Mouse (Mus musculus): ENCODE data around the gene Olfr835. TPM values are rescaled to one million over a fixed set of nuclear protein-coding genes. Genes with fewer than 3 reads are reported as not detected.

Olfr835 gene
- not detected in 2 replicates for polyA plus RNA-seq (2012; rRNA removed)
- not detected in 2 replicates for polyA plus RNA-seq (2014; fragmentation: Nextera tagmentation; extraction: Ambion mirVana)

- Histone ChIP-seq H3K4me2 (replicated peaks; ENCODE audit: low read depth, low read length, severe bottlenecking) (no peak within 1 kb of the TSS), H3K36me3 (ENCODE audit: control insufficient read depth, insufficient read depth, low read length) (no peaks in the 10 kb centered on the region), H3K27me3 (ENCODE audit: control insufficient read depth, insufficient read depth, low read length) (no peaks in the 10 kb centered on the region), H3K4me3 (replicated peaks; ENCODE audit: low read length) (no peak within 1 kb of the TSS), H3K9ac (ENCODE audit: low read depth, low read length, severe bottlenecking) (no peak within 1 kb of the TSS), H3K4me1 (ENCODE audit: control insufficient read depth, insufficient read depth, low read length) (no peaks in the 10 kb centered on the region), H3K9me3 (ENCODE audit: control insufficient read depth, low read length) (no peaks in the 10 kb centered on the region), H3K27ac (replicated peaks; ENCODE audit: low read depth, low read length) (no peak within 1 kb of the TSS)
- ATAC-seq (ENCODE audit: low FRiP score, low read depth) (no peak), DNase-seq (ENCODE audit: low spot score) (no peak)
- no peak for TF ChIP-seq POLR2A (IDR thresholded peaks at IDR 0.05; ENCODE audit: borderline replicate concordance, extremely low read depth, insufficient read depth, insufficient read length)
- WGBS = 49% methylated on average over 1 of the region's 1 CpGs
These were observed at the start of gene Olfr835 for GRCm38 (mm10) chr9:19032435-19032834. Gene Olfr835 (plus strand): TSS chr9:19032735.

GRCm38 (mm10) chr9:18987690-18988089 lies 44.8 kb upstream of the Olfr835 start, which contains the start of gene Olfr834:
Gene Olfr834 (plus strand): TSS chr9:18987990.
- no peaks in the 10 kb centered on the region; the same call in 1 of the 2 replicates for H3K9me3 ChIP-seq (ENCODE audit: control insufficient read depth, low read length)
- ATAC-seq (ENCODE audit: low FRiP score, low read depth) (no peak), DNase-seq (ENCODE audit: low spot score) (no peak)
- H3K36me3 ChIP-seq (ENCODE audit: control insufficient read depth, insufficient read depth, low read length) = no peaks in the 10 kb centered on the region
- no peak within 1 kb of the TSS for H3K9ac ChIP-seq (ENCODE audit: low read depth, low read length, severe bottlenecking)
- H3K27me3 ChIP-seq (ENCODE audit: control insufficient read depth, insufficient read depth, low read length) = no peaks in the 10 kb centered on the region
- H3K4me2 ChIP-seq (replicated peaks; ENCODE audit: low read depth, low read length, severe bottlenecking) = no peak within 1 kb of the TSS
- no peaks in the 10 kb centered on the region for H3K4me1 ChIP-seq (ENCODE audit: control insufficient read depth, insufficient read depth, low read length)
- WGBS = 78% methylated on average over 3 of the region's 3 CpGs
- H3K27ac ChIP-seq (replicated peaks; ENCODE audit: low read depth, low read length) = no peak within 1 kb of the TSS
- no peak within 1 kb of the TSS for H3K4me3 ChIP-seq (replicated peaks; ENCODE audit: low read length)
- no peak for TF ChIP-seq POLR2A (IDR thresholded peaks at IDR 0.05; ENCODE audit: borderline replicate concordance, extremely low read depth, insufficient read depth, insufficient read length)

GRCm38 (mm10) chr9:19084986-19085385 lies 52.5 kb downstream of the Olfr835 start:
- no peaks in the 10 kb centered on the region for H3K27me3 ChIP-seq (ENCODE audit: control insufficient read depth, insufficient read depth, low read length)
- 28% methylated on average over 3 of the region's 3 CpGs for WGBS
- H3K9me3 ChIP-seq (ENCODE audit: control insufficient read depth, low read length) = no peaks in the 10 kb centered on the region
- ATAC-seq (ENCODE audit: low FRiP score, low read depth) (no peak), DNase-seq (ENCODE audit: low spot score) (no peak)
- no peaks in the 10 kb centered on the region for H3K4me1 ChIP-seq (ENCODE audit: control insufficient read depth, insufficient read depth, low read length)
- H3K36me3 ChIP-seq (ENCODE audit: control insufficient read depth, insufficient read depth, low read length) = no peaks in the 10 kb centered on the region
- no peak overlapping the region for H3K27ac ChIP-seq (replicated peaks; ENCODE audit: low read depth, low read length)
- H3K4me2 ChIP-seq (replicated peaks; ENCODE audit: low read depth, low read length, severe bottlenecking) = no peak overlapping the region
- TF ChIP-seq POLR2A (IDR thresholded peaks at IDR 0.05; ENCODE audit: borderline replicate concordance, extremely low read depth, insufficient read depth, insufficient read length) = no peak
- no peak overlapping the region for H3K9ac ChIP-seq (ENCODE audit: low read depth, low read length, severe bottlenecking)
- H3K4me3 ChIP-seq (replicated peaks; ENCODE audit: low read length) = no peak overlapping the region

Other genes with a start within 250 kb of the Olfr835 start
- not detected in 2 replicates for gene Olfr828, start 213.2 kb upstream of the Olfr835 start, polyA plus RNA-seq (2012; rRNA removed)
- gene Olfr828, start 213.2 kb upstream of the Olfr835 start, polyA plus RNA-seq (2014; fragmentation: Nextera tagmentation; extraction: Ambion mirVana) = not detected in 2 replicates
- gene Olfr829, start 177.8 kb upstream of the Olfr835 start, polyA plus RNA-seq (2012; rRNA removed) = not detected in 2 replicates
- gene Olfr829, start 177.8 kb upstream of the Olfr835 start, polyA plus RNA-seq (2014; fragmentation: Nextera tagmentation; extraction: Ambion mirVana) = not detected in 2 replicates
- not detected in 2 replicates for gene Olfr830, start 158.0 kb upstream of the Olfr835 start, polyA plus RNA-seq (2012; rRNA removed)
- gene Olfr830, start 158.0 kb upstream of the Olfr835 start, polyA plus RNA-seq (2014; fragmentation: Nextera tagmentation; extraction: Ambion mirVana) = not detected in 2 replicates
- not detected in 2 replicates for gene Olfr832, start 95.6 kb upstream of the Olfr835 start, polyA plus RNA-seq (2012; rRNA removed)
- not detected in 2 replicates for gene Olfr832, start 95.6 kb upstream of the Olfr835 start, polyA plus RNA-seq (2014; fragmentation: Nextera tagmentation; extraction: Ambion mirVana)
- not detected in 2 replicates for gene Olfr834, start 44.7 kb upstream of the Olfr835 start, polyA plus RNA-seq (2012; rRNA removed)
- not detected in 2 replicates for gene Olfr834, start 44.7 kb upstream of the Olfr835 start, polyA plus RNA-seq (2014; fragmentation: Nextera tagmentation; extraction: Ambion mirVana)
- gene Olfr836, start 87.6 kb downstream of the Olfr835 start, polyA plus RNA-seq (2012; rRNA removed) = not detected in 2 replicates
- gene Olfr836, start 87.6 kb downstream of the Olfr835 start, polyA plus RNA-seq (2014; fragmentation: Nextera tagmentation; extraction: Ambion mirVana) = not detected in 2 replicates
- gene Olfr837, start 103.6 kb downstream of the Olfr835 start, polyA plus RNA-seq (2012; rRNA removed) = not detected in 2 replicates
- gene Olfr837, start 103.6 kb downstream of the Olfr835 start, polyA plus RNA-seq (2014; fragmentation: Nextera tagmentation; extraction: Ambion mirVana) = not detected in 2 replicates
- gene Olfr839-ps1, start 144.6 kb downstream of the Olfr835 start, polyA plus RNA-seq (2012; rRNA removed) = not detected in 2 replicates
- gene Olfr839-ps1, start 144.6 kb downstream of the Olfr835 start, polyA plus RNA-seq (2014; fragmentation: Nextera tagmentation; extraction: Ambion mirVana) = not detected in 2 replicates
- not detected in 2 replicates for gene Olfr843, start 219.3 kb downstream of the Olfr835 start, polyA plus RNA-seq (2012; rRNA removed)
- not detected in 2 replicates for gene Olfr843, start 219.3 kb downstream of the Olfr835 start, polyA plus RNA-seq (2014; fragmentation: Nextera tagmentation; extraction: Ambion mirVana)